Mouse (Mus musculus) embryonic facial prominence, embryonic 12.5 days (tissue): ENCODE measurements around the gene Fam50b. TPM values are rescaled to one million over a fixed set of nuclear protein-coding genes. Genes with fewer than 3 reads are reported as not detected.
A peak's percentile ranks its signal among the peaks of the same experiment; 100 is the strongest.

Source experiments
- ATAC-seq: fragments of 200-750 bp; cut with Nextera tagmentation; 2 replicates; pipeline ENCODE4 v1.8.0; 2017; ENCODE audit not compliant: insufficient number of reproducible peaks, insufficient read depth, low FRiP score, low TSS enrichment
- H3K27ac ChIP-seq: fragments of 300-500 bp; sonication (generic); 2 replicates; pipeline ENCODE4 v1.5.1; 2016; ENCODE audit warnings: mild to moderate bottlenecking
- H3K27me3 ChIP-seq: fragments of 300-500 bp; sonication (generic); 2 replicates; pipeline ENCODE4 v1.6.1; 2016; ENCODE audit warnings: mild to moderate bottlenecking, moderate library complexity
- H3K36me3 ChIP-seq: fragments of 300-500 bp; sonication (generic); 2 replicates; pipeline ENCODE4 v1.6.1; 2016; ENCODE audit warnings: mild to moderate bottlenecking
- H3K4me1 ChIP-seq: fragments of 300-500 bp; sonication (generic); 2 replicates; pipeline ENCODE4 v1.6.1; 2016
- H3K4me2 ChIP-seq: fragments of 300-500 bp; sonication (generic); replicated peaks from 2 replicates; pipeline ENCODE4 v1.6.1; 2016; ENCODE audit warnings: mild to moderate bottlenecking, moderate library complexity
- H3K4me3 ChIP-seq: fragments of 300-500 bp; sonication (generic); 2 replicates; pipeline ENCODE4 v1.5.1; 2016; ENCODE audit warnings: mild to moderate bottlenecking
- H3K9ac ChIP-seq: fragments of 300-500 bp; sonication (generic); 2 replicates; pipeline ENCODE4 v1.6.1; 2016; ENCODE audit warnings: mild to moderate bottlenecking, moderate library complexity
- H3K9me3 ChIP-seq: fragments of 300-500 bp; sonication (generic); 2 replicates; pipeline ENCODE4 v1.6.1; 2016; ENCODE audit warnings: mild to moderate bottlenecking, moderate library complexity
- WGBS: fragments of 180-500 bp; shearing (Covaris S2); methylation state at CpG from one replicate; pipeline ENCODE4 v1.1.7; 2016; 5-methylcytosine and 5-hydroxymethylcytosine counted together
- polyA plus RNA-seq: library from polyadenylated mRNA; unstranded; fragments of >200 nt; fragmentation: Nextera tagmentation; extraction: Ambion mirVana; gene quantifications from 2 replicates; pipeline ENCODE4 v1.2.1, GENCODE M21; 2016

The Fam50b gene
- polyA plus RNA-seq, 1 experiment from 2014 or later, result not detected

- 84% methylated on average over 9 of the region's 9 CpGs for WGBS
- Histone ChIP-seq H3K27ac (no peak overlapping the region), H3K9me3 (0 out of 2 replicates have a peak, but pooled peaks cover under 1% of the 10 kb centered on the region), H3K4me2 (no peak overlapping the region), H3K4me3 (no peak overlapping the region), H3K36me3 (no peaks in the 10 kb centered on the region), H3K4me1 (no peaks in the 10 kb centered on the region), H3K9ac (no peak overlapping the region), H3K27me3 (no peaks in the 10 kb centered on the region)
- no peak for ATAC-seq
These were observed 6.6 kb downstream of the Fam50b start for GRCm38 (mm10) chr13:34741254-34741653.

GRCm38 (mm10) chr13:34741813-34742568 lies 7.3 kb downstream of the Fam50b start:
- no peak for ATAC-seq
- 61% methylated on average over 3 of the region's 3 CpGs for WGBS
- Histone ChIP-seq H3K4me2 (no peak overlapping the region), H3K27ac (no peak overlapping the region), H3K27me3 (no peaks in the 10 kb centered on the region), H3K4me1 (no peaks in the 10 kb centered on the region), H3K9me3 (peaks cover 8% of the 10 kb centered on the region; the same call in 1 of the 2 replicates), H3K4me3 (no peak overlapping the region), H3K36me3 (no peaks in the 10 kb centered on the region), H3K9ac (no peak overlapping the region)

- no peak for ATAC-seq
- H3K27ac ChIP-seq, result no peak overlapping the region
- H3K4me3 ChIP-seq, result no peak overlapping the region
- H3K9ac ChIP-seq, result no peak overlapping the region
- H3K4me1 ChIP-seq, result no peaks in the 10 kb centered on the region
- H3K4me2 ChIP-seq, result no peak overlapping the region
- 95% methylated on average over 34 of the region's 34 CpGs for WGBS
- H3K9me3 ChIP-seq, result peaks cover 8% of the 10 kb centered on the region; the same call in 1 of the 2 replicates
- no peaks in the 10 kb centered on the region for H3K36me3 ChIP-seq
- H3K27me3 ChIP-seq, result no peaks in the 10 kb centered on the region
These were observed 12.2 kb downstream of the Fam50b start for GRCm38 (mm10) chr13:34746811-34747210.

DNA sequence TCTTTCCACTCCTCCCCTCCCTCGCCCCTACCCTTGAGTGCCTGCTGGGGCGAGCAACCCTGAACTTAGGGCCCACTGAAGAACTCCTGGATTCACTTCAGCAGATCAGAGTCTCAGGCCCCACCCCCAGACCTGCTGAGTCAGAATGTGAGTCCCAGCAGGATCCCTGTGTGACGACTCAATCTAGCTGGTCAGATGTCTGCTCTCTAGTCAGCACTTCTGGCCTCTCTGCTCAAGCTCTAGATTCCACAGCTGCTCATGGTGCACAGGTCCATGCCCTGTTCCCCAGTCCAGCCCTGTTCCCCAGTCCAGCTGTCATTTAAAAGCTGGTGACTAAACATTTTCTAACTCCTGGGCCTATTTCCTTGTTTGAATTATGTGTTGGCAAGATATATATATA lies 13.9 kb downstream of the Fam50b start:
- Histone ChIP-seq H3K4me3 (no peak overlapping the region), H3K9me3 (peaks cover 8% of the 10 kb centered on the region; the same call in 1 of the 2 replicates), H3K36me3 (no peaks in the 10 kb centered on the region), H3K4me1 (no peaks in the 10 kb centered on the region), H3K27me3 (no peaks in the 10 kb centered on the region), H3K4me2 (no peak overlapping the region), H3K27ac (no peak overlapping the region), H3K9ac (no peak overlapping the region)
- WGBS, result 57% methylated on average over 3 of the region's 3 CpGs
- no peak for ATAC-seq

DNA sequence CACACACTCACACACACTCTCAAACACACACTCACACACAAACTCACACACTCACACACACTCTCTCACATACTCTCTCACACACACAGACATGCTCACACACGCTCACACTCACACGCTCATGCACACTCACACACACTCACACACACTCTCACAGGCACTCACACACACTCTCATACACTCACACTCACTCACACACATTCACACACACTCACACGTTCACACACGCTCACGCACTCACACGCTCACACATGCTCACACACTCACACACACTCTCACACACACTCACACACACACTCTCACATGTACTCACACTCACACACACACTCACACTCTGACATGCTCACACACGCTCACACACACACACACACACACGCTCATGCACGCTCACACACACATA lies 24.6 kb downstream of the Fam50b start:
- no peaks in the 10 kb centered on the region for H3K36me3 ChIP-seq
- no peaks in the 10 kb centered on the region for H3K9me3 ChIP-seq
- H3K27me3 ChIP-seq, result no peaks in the 10 kb centered on the region
- H3K4me2 ChIP-seq, result no peak overlapping the region
- H3K9ac ChIP-seq, result no peak overlapping the region; the same call in 1 of the 2 replicates
- 97% methylated on average over 9 of the region's 9 CpGs for WGBS
- H3K4me3 ChIP-seq, result no peak overlapping the region
- ATAC-seq, result no peak
- peaks cover 16% of the 10 kb centered on the region for H3K4me1 ChIP-seq
- H3K27ac ChIP-seq, result no peak overlapping the region

DNA sequence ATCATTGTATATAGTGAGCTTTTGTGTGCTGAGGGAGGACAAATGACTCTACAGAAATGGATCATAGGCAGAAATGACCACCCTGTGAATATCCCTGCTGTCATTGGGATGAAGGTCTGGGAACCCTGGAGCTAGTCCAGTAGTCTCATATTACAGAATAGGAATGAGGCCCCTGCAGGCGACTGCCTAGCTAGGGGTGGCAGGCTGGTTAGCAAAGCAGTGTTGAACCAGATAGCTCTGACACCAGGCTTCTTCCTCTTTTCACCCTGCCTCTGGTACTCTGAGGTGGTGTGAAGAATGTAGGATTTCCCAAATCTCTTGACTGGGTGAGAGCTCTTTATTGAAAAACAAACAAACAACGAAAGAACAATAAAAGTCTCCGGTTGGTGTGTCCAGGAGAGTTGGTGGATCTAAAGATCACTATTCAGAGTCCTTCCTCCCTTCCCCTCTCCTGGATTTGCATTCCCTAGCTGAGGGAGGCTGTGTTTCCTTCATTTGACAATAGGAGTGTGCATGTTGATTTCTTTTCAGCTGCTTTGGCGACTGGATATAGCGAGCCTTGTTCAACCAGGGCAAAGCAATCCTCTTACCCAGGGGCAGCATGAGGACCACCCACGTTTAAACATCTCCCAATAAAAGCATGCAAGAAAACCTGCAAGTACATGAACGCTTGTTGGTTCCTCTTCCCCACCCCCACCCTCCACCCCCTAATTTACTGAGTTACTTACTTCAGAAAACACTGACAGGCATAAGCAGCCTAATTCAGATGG lies 26.1 kb downstream of the Fam50b start:
- 0 out of 2 replicates have a peak overlapping the region, but pooled peaks have one; percentile 5 for H3K4me2 ChIP-seq
- no peak for ATAC-seq

DNA sequence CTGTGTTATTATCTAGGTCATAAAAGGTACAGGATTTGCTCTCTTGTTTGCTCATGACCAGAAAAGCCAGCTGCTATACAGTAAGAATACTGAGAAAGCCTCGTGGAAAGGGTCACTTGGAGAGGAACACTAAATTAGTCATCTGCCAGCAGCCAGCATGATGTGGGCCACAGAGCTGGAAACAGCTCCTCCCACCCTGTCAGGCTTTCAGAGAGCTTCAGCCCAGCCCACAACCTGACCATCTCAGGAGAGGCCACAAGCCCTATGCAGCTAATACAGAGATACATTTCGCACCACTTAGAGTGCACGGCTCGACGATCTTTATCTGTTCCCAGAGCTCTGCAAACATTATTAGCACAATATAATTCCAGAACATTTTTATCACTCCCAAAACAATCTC lies 27.5 kb downstream of the Fam50b start:
- ATAC-seq, result no peak
- Histone ChIP-seq H3K36me3 (no peaks in the 10 kb centered on the region), H3K27me3 (no peaks in the 10 kb centered on the region), H3K4me1 (peaks cover 16% of the 10 kb centered on the region), H3K9me3 (no peaks in the 10 kb centered on the region), H3K4me2 (no peak overlapping the region), H3K27ac (no peak overlapping the region), H3K9ac (no peak overlapping the region), H3K4me3 (no peak overlapping the region)
- 66% methylated on average over 5 of the region's 5 CpGs for WGBS

More for the DNA sequence above, 26.1 kb downstream of the Fam50b start:
- 12% methylated on average over 7 of the region's 7 CpGs for WGBS
- Histone ChIP-seq H3K27me3 (no peaks in the 10 kb centered on the region), H3K36me3 (no peaks in the 10 kb centered on the region), H3K4me3 (no peak overlapping the region), H3K9me3 (no peaks in the 10 kb centered on the region), H3K4me1 (peaks cover 16% of the 10 kb centered on the region), H3K9ac (no peak overlapping the region), H3K27ac (0 out of 2 replicates have a peak overlapping the region, but pooled peaks have one; percentile 63)

- Histone ChIP-seq H3K27me3 (no peaks in the 10 kb centered on the region), H3K36me3 (no peaks in the 10 kb centered on the region), H3K27ac (no peak overlapping the region), H3K4me2 (no peak overlapping the region), H3K4me3 (no peak overlapping the region), H3K4me1 (peaks cover 16% of the 10 kb centered on the region), H3K9me3 (no peaks in the 10 kb centered on the region), H3K9ac (no peak overlapping the region)
- 49% methylated on average over 4 of the region's 4 CpGs for WGBS
- no peak for ATAC-seq
These were observed 28.2 kb downstream of the Fam50b start for GRCm38 (mm10) chr13:34762865-34763264.

- 78% methylated on average over 5 of the region's 5 CpGs for WGBS
- Histone ChIP-seq H3K4me3 (no peak overlapping the region), H3K9me3 (no peaks in the 10 kb centered on the region), H3K4me1 (peaks cover 11% of the 10 kb centered on the region), H3K27ac (no peak overlapping the region), H3K9ac (no peak overlapping the region), H3K27me3 (no peaks in the 10 kb centered on the region), H3K4me2 (no peak overlapping the region), H3K36me3 (no peaks in the 10 kb centered on the region)
- ATAC-seq, result no peak
These were observed 30.6 kb downstream of the Fam50b start for GRCm38 (mm10) chr13:34765269-34765668.

DNA sequence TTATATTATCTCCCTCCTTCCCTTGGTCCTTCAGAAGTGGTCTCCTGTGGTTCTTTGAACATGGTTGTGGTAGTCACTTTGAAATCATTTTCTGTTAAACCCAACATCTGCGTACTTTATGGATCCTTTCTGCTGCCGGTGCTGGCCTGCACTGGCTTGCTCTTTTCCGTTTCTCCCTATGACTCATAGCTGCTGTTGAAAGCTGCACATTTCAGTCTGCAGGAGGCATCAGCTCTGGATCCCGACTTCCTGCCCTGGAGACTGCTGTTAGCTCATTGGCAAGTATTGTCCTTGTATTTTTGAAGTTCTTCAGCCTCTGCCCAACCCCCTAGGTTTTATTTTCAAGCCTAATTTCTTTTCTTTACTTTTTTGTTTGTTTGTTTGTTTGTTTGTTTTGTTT lies 31.9 kb downstream of the Fam50b start:
- Histone ChIP-seq H3K36me3 (no peaks in the 10 kb centered on the region), H3K4me2 (no peak overlapping the region), H3K27me3 (no peaks in the 10 kb centered on the region), H3K9ac (no peak overlapping the region), H3K9me3 (no peaks in the 10 kb centered on the region), H3K4me1 (0 out of 2 replicates have a peak, but pooled peaks cover 2% of the 10 kb centered on the region), H3K27ac (no peak overlapping the region), H3K4me3 (no peak overlapping the region)
- no peak for ATAC-seq
- 80% methylated on average over 4 of the region's 4 CpGs for WGBS

GRCm38 (mm10) chr13:34767527-34768292 lies 33.1 kb downstream of the Fam50b start:
- Histone ChIP-seq H3K4me2 (no peak overlapping the region), H3K4me1 (0 out of 2 replicates have a peak, but pooled peaks cover 2% of the 10 kb centered on the region), H3K27ac (no peak overlapping the region), H3K27me3 (no peaks in the 10 kb centered on the region), H3K4me3 (no peak overlapping the region), H3K9ac (no peak overlapping the region), H3K36me3 (no peaks in the 10 kb centered on the region), H3K9me3 (no peaks in the 10 kb centered on the region)
- 84% methylated on average over 18 of the region's 18 CpGs for WGBS
- ATAC-seq, result no peak
